Mouse (Mus musculus): Measurements from ENCODE around the gene Cpa5.
A peak's percentile ranks its signal among the peaks of the same experiment; 100 is the strongest.

Cpa5 gene

GRCm38 (mm10) chr6:30610710-30611109, at the start of gene Cpa5:
Cpa5 (plus strand) TSS chr6:30611010.
- DNase-seq (ENCODE audit: low spot score), result no peak

GRCm38 (mm10) chr6:30562132-30562531, 48.7 kb upstream of the Cpa5 start:
- no peak for DNase-seq (ENCODE audit: low spot score)

- DNase-seq (ENCODE audit: low spot score), result no peak
Observed at GRCm38 (mm10) chr6:30563575-30563974, 47.2 kb upstream of the Cpa5 start.

- DNase-seq (ENCODE audit: low spot score), result no peak
Observed at GRCm38 (mm10) chr6:30564051-30564450, 46.8 kb upstream of the Cpa5 start.

- DNase-seq (ENCODE audit: low spot score), result no peak
Observed at GRCm38 (mm10) chr6:30568069-30568468, 42.7 kb upstream of the Cpa5 start, which contains the start of gene Cpa4. Cpa4 (plus strand) TSS chr6:30568369.

- DNase-seq (ENCODE audit: low spot score), result no peak
Observed at GRCm38 (mm10) chr6:30569331-30569730, 41.5 kb upstream of the Cpa5 start.

- no peak for DNase-seq (ENCODE audit: low spot score)
Observed at GRCm38 (mm10) chr6:30570012-30570411, 40.8 kb upstream of the Cpa5 start.

- peak; percentile 85 for DNase-seq (ENCODE audit: low spot score)
Observed at GRCm38 (mm10) chr6:30572456-30573311, 38.1 kb upstream of the Cpa5 start.

GRCm38 (mm10) chr6:30573380-30573779, 37.4 kb upstream of the Cpa5 start:
- DNase-seq (ENCODE audit: low spot score), result no peak

- no peak for DNase-seq (ENCODE audit: low spot score)
Observed at GRCm38 (mm10) chr6:30574945-30575344, 35.9 kb upstream of the Cpa5 start.

- DNase-seq (ENCODE audit: low spot score), result no peak
Observed at GRCm38 (mm10) chr6:30576477-30577203, 34.2 kb upstream of the Cpa5 start.

- DNase-seq (ENCODE audit: low spot score), result no peak
Observed at GRCm38 (mm10) chr6:30579961-30580840, 30.6 kb upstream of the Cpa5 start.

GRCm38 (mm10) chr6:30580841-30581176, 30.0 kb upstream of the Cpa5 start:
- no peak for DNase-seq (ENCODE audit: low spot score)

- DNase-seq (ENCODE audit: low spot score), result no peak
Observed at GRCm38 (mm10) chr6:30586886-30587442, 23.8 kb upstream of the Cpa5 start.

- no peak for DNase-seq (ENCODE audit: low spot score)
Observed at GRCm38 (mm10) chr6:30589819-30590218, 21.0 kb upstream of the Cpa5 start.

GRCm38 (mm10) chr6:30591851-30592404, 18.9 kb upstream of the Cpa5 start:
- no peak for DNase-seq (ENCODE audit: low spot score)

GRCm38 (mm10) chr6:30592417-30592974, 18.3 kb upstream of the Cpa5 start:
- DNase-seq (ENCODE audit: low spot score), result no peak

GRCm38 (mm10) chr6:30594364-30594763, 16.4 kb upstream of the Cpa5 start:
- no peak for DNase-seq (ENCODE audit: low spot score)

- no peak for DNase-seq (ENCODE audit: low spot score)
Observed at GRCm38 (mm10) chr6:30596230-30596898, 14.4 kb upstream of the Cpa5 start.

- no peak for DNase-seq (ENCODE audit: low spot score)
Observed at GRCm38 (mm10) chr6:30600033-30600432, 10.8 kb upstream of the Cpa5 start.

- no peak for DNase-seq (ENCODE audit: low spot score)
Observed at GRCm38 (mm10) chr6:30600995-30601394, 9.8 kb upstream of the Cpa5 start.

Measured in left cerebral cortex, adult 11 months (tissue).